Mouse (Mus musculus) lung, postnatal 0 days (tissue): ENCODE measurements around the gene Nr1i3.

Experiments used
- CTCF ChIP-seq: IDR thresholded peaks from 2 replicates; pipeline ENCODE4 v1.5.1; 2016; ENCODE audit warnings: antibody characterized with exemption, mild to moderate bottlenecking
- EP300 ChIP-seq: IDR thresholded peaks from 2 replicates; pipeline ENCODE4 v1.6.1; 2016; ENCODE audit warnings: antibody characterized with exemption, mild to moderate bottlenecking, control low read depth

- TF ChIP-seq CTCF (no peak), EP300 (no peak)
Measured at GRCm38 (mm10) chr1:171263185-171263611, 49.4 kb downstream of the Nr1i3 start.
